Mouse (Mus musculus) megakaryocyte progenitor cell, adult 5-6 weeks (primary cell): ENCODE results near the gene Cacng4. TPM values are rescaled to one million over a fixed set of nuclear protein-coding genes. Genes with fewer than 3 reads are reported as not detected.

Experiments used
- total RNA-seq, 2 experiments: library from RNA; stranded (forward) in 1 of 2; stranded (reverse) in 1 of 2; fragments of 157-497, 149-512 nt in 1 of 2; fragments of 200-1000 nt in 1 of 2; gene quantifications; 2 replicates each; pipeline versions ENCODE4 v1.2.3 to v1.2.4; 2015 to 2017

Gene Cacng4
- total RNA-seq, 2 experiments from 2014 or later, result not detected

Other genes with a start within 250 kb of the Cacng4 start
- gene Helz, start 246.6 kb downstream of the Cacng4 start, total RNA-seq (2015), result 25.4 and 27.1 TPM in 2 replicates
- gene Helz, start 246.6 kb downstream of the Cacng4 start, total RNA-seq (2017), result 17.6 and 27.3 TPM in 2 replicates
- not detected in 2 replicates for gene Cacng1, start 78.0 kb downstream of the Cacng4 start, total RNA-seq (2015)
- not detected in 2 replicates for gene Cacng1, start 78.0 kb downstream of the Cacng4 start, total RNA-seq (2017)
- not detected in 2 replicates for gene Cacng5, start 120.5 kb upstream of the Cacng4 start, total RNA-seq (2015)
- gene Cacng5, start 120.5 kb upstream of the Cacng4 start, total RNA-seq (2017), result not detected in 2 replicates